Mouse (Mus musculus) intestine, embryonic 14.5 days (tissue): Measurements from ENCODE around the gene Lypla2. TPM values are rescaled to one million over a fixed set of nuclear protein-coding genes. Genes with fewer than 3 reads are reported as not detected.

Experiments
- ATAC-seq: fragments of 200-750 bp; cut with Nextera tagmentation; replicated peaks from 2 replicates; pipeline ENCODE4 v1.8.0; 2017; ENCODE audit warnings: low read depth, moderate number of reproducible peaks, moderate TSS enrichment, moderate library complexity; ENCODE audit not compliant: low FRiP score, low TSS enrichment
- DNase-seq: peaks from one replicate; pipeline ENCODE4 v3.0.0-alpha.2; 2018; ENCODE audit warnings: low spot score
- H3K27ac ChIP-seq: fragments of 300-500 bp; sonication (generic); 2 replicates; pipeline ENCODE4 v1.5.1; 2014; ENCODE audit warnings: low read depth, mild to moderate bottlenecking, control low read depth
- H3K27me3 ChIP-seq: fragments of 300-500 bp; sonication (generic); replicated peaks from 2 replicates; pipeline ENCODE4 v1.6.1; 2014; ENCODE audit warnings: low read length, control low read depth; ENCODE audit not compliant: control insufficient read depth, insufficient read depth
- H3K36me3 ChIP-seq: fragments of 300-500 bp; sonication (generic); 2 replicates; pipeline ENCODE4 v1.6.1; 2014; ENCODE audit warnings: low read length, control low read depth; ENCODE audit not compliant: control insufficient read depth, insufficient read depth
- H3K4me1 ChIP-seq: fragments of 300-500 bp; sonication (generic); replicated peaks from 2 replicates; pipeline ENCODE4 v1.6.1; 2014; ENCODE audit warnings: low read length, control low read depth, mixed read lengths; ENCODE audit not compliant: control insufficient read depth, insufficient read depth
- H3K4me2 ChIP-seq: fragments of 300-500 bp; sonication (generic); 2 replicates; pipeline ENCODE4 v1.6.1; 2014; ENCODE audit warnings: low read length
- H3K4me3 ChIP-seq: fragments of 300-500 bp; sonication (generic); 2 replicates; pipeline ENCODE4 v1.5.1; 2014; ENCODE audit warnings: low read depth, low read length, control low read depth, mixed read lengths
- H3K9ac ChIP-seq: fragments of 300-500 bp; sonication (generic); 2 replicates; pipeline ENCODE4 v1.6.1; 2014; ENCODE audit warnings: mild to moderate bottlenecking, low read length
- H3K9me3 ChIP-seq: fragments of 300-500 bp; sonication (generic); 2 replicates; pipeline ENCODE4 v1.6.1; 2016; ENCODE audit warnings: low read length, control low read depth; ENCODE audit not compliant: control insufficient read depth
- WGBS: fragments of 180-500 bp; shearing (Covaris S2); extraction: QIAGEN DNeasy Blood & Tissue Kit; methylation state at CpG from one replicate; pipeline ENCODE4 v1.1.7; 2014; 5-methylcytosine and 5-hydroxymethylcytosine counted together
- polyA plus RNA-seq: library from polyadenylated mRNA; unstranded; fragments of >200 nt; fragmentation: Nextera tagmentation; extraction: Ambion mirVana; gene quantifications from 2 replicates; pipeline ENCODE4 v1.2.1, GENCODE M21; 2014

Lypla2 gene
- 109 and 111 TPM in 2 replicates for polyA plus RNA-seq

DNA sequence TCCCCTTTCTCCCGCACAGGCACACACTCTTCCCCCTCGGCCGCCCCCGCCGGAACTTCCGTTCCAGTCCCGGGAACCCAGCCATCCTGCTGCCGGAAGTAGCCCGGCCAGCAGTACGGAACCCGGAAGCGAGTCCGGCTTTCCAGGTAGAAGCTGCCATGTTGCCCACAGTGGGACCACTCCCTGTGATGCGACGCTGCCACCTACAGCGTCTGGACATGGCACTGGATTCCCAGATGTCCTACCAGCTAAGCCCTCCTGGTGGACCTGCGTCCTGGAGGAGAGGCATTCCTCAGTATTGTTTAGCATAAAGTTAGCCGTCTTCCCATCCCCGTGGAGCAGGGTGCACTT, at the start of gene Lypla2:
Lypla2 (minus strand) TSS at position 71 of the 351 bp plus-strand sequence.
- peak within 1 kb of the TSS; percentile 33; the same call in 1 of the 2 replicates for H3K27ac ChIP-seq
- peaks cover 14% of the 10 kb centered on the region for H3K4me1 ChIP-seq
- H3K9me3 ChIP-seq: no peaks in the 10 kb centered on the region
- H3K36me3 ChIP-seq: peaks cover 58% of the 10 kb centered on the region
- H3K9ac ChIP-seq: peak within 1 kb of the TSS; percentile 85
- peak within 1 kb of the TSS; percentile 79 for H3K4me2 ChIP-seq
- H3K4me3 ChIP-seq: peak within 1 kb of the TSS; percentile 99
- 2% methylated on average over 19 of the region's 19 CpGs for WGBS
- ATAC-seq (peak; percentile 78), DNase-seq (peak; percentile 87)
- no peaks in the 10 kb centered on the region for H3K27me3 ChIP-seq

DNA sequence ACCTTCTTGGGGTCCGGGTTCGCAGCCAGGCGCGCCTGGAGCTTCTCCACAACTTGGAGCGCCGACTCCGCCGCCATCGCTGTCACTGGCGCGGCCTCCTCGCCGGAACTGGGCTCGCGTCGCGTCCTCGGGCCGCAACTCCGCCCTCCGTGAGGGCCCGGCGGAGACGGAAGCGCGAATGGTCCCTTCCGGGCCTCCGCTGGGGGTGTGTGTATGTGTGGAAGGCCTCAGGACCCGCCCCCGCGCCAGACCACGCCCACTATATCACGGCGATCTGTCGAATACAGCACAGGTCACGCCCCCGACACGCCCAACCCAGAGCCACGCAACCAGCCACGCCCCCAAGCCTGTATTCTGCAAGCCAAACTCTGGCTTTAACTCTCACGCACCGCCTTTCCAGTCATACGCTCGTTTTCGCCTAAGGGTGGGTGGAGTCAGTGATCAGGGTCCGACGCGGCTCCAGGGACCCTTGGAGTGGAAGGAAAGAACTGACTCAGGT, 49.2 kb upstream of the Lypla2 start, which contains the start of gene Eloa:
Eloa (minus strand) TSS at position 215 of the 499 bp plus-strand sequence.
- H3K9me3 ChIP-seq: no peaks in the 10 kb centered on the region
- no peaks in the 10 kb centered on the region for H3K27me3 ChIP-seq
- DNase-seq: peak; percentile 100
- H3K36me3 ChIP-seq: no peaks in the 10 kb centered on the region; the same call in 1 of the 2 replicates
- peak within 1 kb of the TSS; percentile 73 for H3K4me2 ChIP-seq
- peak; percentile 99 for ATAC-seq
- peak within 1 kb of the TSS; percentile 91 for H3K9ac ChIP-seq
- WGBS: under 1% methylated on average over 48 of the region's 48 CpGs
- H3K4me1 ChIP-seq: peaks cover 9% of the 10 kb centered on the region
- peak within 1 kb of the TSS; percentile 79 for H3K27ac ChIP-seq
- H3K4me3 ChIP-seq: peak within 1 kb of the TSS; percentile 95

DNA sequence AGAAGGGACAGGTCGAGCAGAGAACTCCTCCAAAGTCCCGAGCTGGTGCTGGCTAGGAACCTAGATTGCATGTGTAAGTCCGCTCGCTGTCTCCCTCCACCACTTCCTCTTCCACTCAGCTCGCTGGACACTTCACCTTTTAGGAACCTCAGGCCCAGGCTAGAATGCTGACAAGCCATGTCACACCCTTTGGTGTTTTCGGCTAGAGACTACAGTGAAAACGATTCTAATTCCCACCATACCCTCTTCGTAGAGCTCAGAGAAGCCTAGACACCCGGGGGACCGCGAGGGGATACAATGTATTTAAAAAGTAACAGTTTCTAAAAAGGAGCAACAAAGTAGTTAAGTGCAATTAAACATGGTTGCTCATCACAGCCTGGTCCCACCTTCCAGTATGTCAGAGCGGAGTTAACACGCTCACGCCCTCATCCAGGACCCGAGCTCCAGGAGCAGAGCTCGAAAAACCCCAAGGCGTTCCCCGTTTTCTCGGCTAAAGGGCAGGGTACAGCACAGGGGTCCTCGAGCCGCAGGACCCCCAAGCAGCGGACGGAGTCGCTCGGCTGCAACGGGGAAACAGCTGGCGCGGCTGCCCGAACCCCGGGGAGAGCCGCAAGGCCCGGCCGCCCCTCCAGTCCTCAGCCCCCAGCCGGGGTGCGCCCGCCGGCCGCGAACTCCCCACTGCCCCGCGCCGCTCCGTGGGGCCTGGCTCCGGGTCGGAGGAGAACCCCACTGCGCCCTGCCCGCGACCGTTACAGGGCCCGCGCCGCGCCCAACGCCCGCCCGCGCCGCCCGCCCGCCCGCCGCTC, 48.5 kb upstream of the Lypla2 start:
- DNase-seq (peak; percentile 72), ATAC-seq (peak; percentile 66)
- H3K4me1 ChIP-seq: peaks cover 9% of the 10 kb centered on the region
- H3K4me2 ChIP-seq: peak overlapping the region; percentile 73
- H3K27me3 ChIP-seq: no peaks in the 10 kb centered on the region
- WGBS: under 1% methylated on average over 60 of the region's 62 CpGs
- H3K9ac ChIP-seq: peak overlapping the region; percentile 91
- peak overlapping the region; percentile 79 for H3K27ac ChIP-seq
- peak overlapping the region; percentile 95 for H3K4me3 ChIP-seq
- H3K9me3 ChIP-seq: no peaks in the 10 kb centered on the region
- no peaks in the 10 kb centered on the region; the same call in 1 of the 2 replicates for H3K36me3 ChIP-seq

DNA sequence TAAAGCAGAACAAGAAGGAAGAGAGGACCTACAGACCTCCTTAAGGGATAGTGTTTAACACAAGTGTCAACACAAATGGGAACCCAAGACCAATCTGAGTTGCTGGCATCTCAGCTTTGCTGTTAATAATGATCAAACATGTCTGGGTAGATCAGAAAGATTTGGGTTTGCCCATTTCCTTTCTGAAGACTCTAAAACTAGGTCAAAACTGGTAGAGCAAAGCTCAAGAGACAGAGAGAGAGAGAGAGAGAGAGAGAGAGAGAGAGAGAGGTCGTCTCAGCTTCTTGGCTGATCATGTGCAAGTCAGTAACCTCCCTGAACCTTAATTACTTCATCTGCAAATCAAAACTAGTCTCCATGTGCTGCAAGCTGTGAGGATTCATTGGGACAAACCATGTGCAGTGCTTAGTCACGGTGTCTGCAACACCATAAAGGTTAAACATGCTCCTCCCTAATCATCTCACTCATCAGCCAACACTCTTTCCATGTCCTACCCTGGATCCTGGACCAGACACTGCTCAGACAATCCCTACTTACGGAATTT, 43.7 kb upstream of the Lypla2 start:
- ATAC-seq (no peak), DNase-seq (no peak)
- Histone ChIP-seq H3K36me3 (peaks cover 27% of the 10 kb centered on the region), H3K4me3 (no peak overlapping the region), H3K27ac (no peak overlapping the region), H3K4me2 (no peak overlapping the region), H3K27me3 (no peaks in the 10 kb centered on the region), H3K9ac (no peak overlapping the region), H3K4me1 (peaks cover 9% of the 10 kb centered on the region), H3K9me3 (no peaks in the 10 kb centered on the region)
- 88% methylated on average over 3 of the region's 3 CpGs for WGBS

DNA sequence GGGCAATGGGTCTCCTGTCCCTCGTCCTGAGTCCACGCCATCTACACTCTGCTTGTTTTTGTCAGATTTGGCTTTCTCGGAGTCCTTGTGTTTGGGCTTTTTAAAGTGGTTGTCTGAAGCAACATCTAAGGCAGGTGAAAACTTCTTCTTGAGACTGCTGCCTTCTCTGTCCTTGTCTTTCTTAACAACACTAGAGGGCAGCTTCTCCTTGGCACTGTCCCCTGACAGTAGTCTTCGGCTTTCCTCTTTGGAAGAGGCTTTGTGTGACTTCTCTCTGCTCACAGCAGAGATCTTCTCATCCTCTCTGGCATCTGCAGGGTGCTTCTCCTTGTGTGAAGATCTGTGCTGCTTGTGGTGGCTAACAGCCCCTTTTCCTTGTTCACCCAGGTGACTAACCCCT, 38.2 kb upstream of the Lypla2 start:
- no peaks in the 10 kb centered on the region for H3K4me1 ChIP-seq
- ATAC-seq: no peak
- DNase-seq: no peak
- no peak overlapping the region for H3K4me2 ChIP-seq
- H3K27ac ChIP-seq: no peak overlapping the region
- no peaks in the 10 kb centered on the region for H3K27me3 ChIP-seq
- H3K36me3 ChIP-seq: peaks cover 77% of the 10 kb centered on the region
- no peak overlapping the region for H3K4me3 ChIP-seq
- no peaks in the 10 kb centered on the region for H3K9me3 ChIP-seq
- H3K9ac ChIP-seq: no peak overlapping the region
- 97% methylated on average over 4 of the region's 4 CpGs for WGBS

GRCm38 (mm10) chr4:136008782-136009447, 36.5 kb upstream of the Lypla2 start:
- Histone ChIP-seq H3K9ac (no peak overlapping the region), H3K27me3 (no peaks in the 10 kb centered on the region), H3K4me2 (no peak overlapping the region), H3K4me1 (no peaks in the 10 kb centered on the region), H3K27ac (no peak overlapping the region), H3K4me3 (no peak overlapping the region), H3K9me3 (no peaks in the 10 kb centered on the region), H3K36me3 (peaks cover 91% of the 10 kb centered on the region)
- no peak for DNase-seq
- no peak for ATAC-seq
- WGBS: 90% methylated on average over 8 of the region's 8 CpGs

DNA sequence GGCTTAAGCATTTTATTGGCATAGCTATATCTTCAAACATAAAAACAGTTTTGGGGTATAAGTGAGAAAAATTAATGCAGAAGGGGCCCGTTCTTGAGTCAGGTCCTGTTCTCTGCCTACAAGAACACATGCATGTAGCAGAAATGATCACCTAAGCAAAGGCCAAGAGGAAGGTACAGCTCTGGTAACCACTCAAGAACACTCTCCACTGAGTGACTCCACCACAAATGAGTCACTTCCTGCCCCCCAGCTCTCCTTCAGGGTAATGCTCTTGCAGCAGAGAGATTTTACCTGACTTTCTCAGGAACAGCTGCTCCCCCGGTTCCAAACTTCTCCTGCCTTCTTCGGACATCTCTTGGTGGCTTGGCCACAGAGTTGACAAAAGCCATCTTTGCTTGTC, 34.4 kb upstream of the Lypla2 start:
- Histone ChIP-seq H3K9me3 (no peaks in the 10 kb centered on the region), H3K36me3 (peaks cover 94% of the 10 kb centered on the region), H3K27me3 (no peaks in the 10 kb centered on the region), H3K27ac (no peak overlapping the region), H3K9ac (no peak overlapping the region), H3K4me2 (no peak overlapping the region), H3K4me1 (no peaks in the 10 kb centered on the region), H3K4me3 (no peak overlapping the region)
- ATAC-seq (no peak), DNase-seq (no peak)
- WGBS: 89% methylated on average over 3 of the region's 3 CpGs

- no peak for ATAC-seq
- Histone ChIP-seq H3K27ac (no peak overlapping the region), H3K27me3 (no peaks in the 10 kb centered on the region), H3K4me1 (no peaks in the 10 kb centered on the region), H3K36me3 (peaks cover 77% of the 10 kb centered on the region), H3K9me3 (no peaks in the 10 kb centered on the region), H3K4me3 (no peak overlapping the region), H3K4me2 (no peak overlapping the region), H3K9ac (no peak overlapping the region)
- no peak for DNase-seq
- 88% methylated on average over 2 of the region's 2 CpGs for WGBS
These were observed 32.5 kb upstream of the Lypla2 start for GRCm38 (mm10) chr4:136004921-136005320.
